Mouse (Mus musculus): ENCODE data around the gene Muc4. TPM values are rescaled to one million over a fixed set of nuclear protein-coding genes. Genes with fewer than 3 reads are reported as not detected.

The Muc4 gene
- polyA plus RNA-seq, 1 experiment = 0.02 TPM

- Histone ChIP-seq H3K4me3 (ENCODE audit: insufficient read depth, low read length) (no peak overlapping the region), H3K4me1 (ENCODE audit: control insufficient read depth, insufficient read depth, low read length) (no peaks in the 10 kb centered on the region), H3K27ac (ENCODE audit: insufficient read depth, low read length) (no peak overlapping the region)
- TF ChIP-seq CTCF (IDR thresholded peaks at IDR 0.05; ENCODE audit: extremely low read depth, insufficient read depth, low read length) = no peak
- TF ChIP-seq POLR2A (IDR thresholded peaks at IDR 0.05; ENCODE audit: extremely low read depth, insufficient read depth, low read length) = no peak
Observed at GRCm38 (mm10) chr16:32705606-32706005, 30.1 kb upstream of the Muc4 start.

GRCm38 (mm10) chr16:32707111-32707823, 28.4 kb upstream of the Muc4 start:
- TF ChIP-seq POLR2A (IDR thresholded peaks at IDR 0.05; ENCODE audit: extremely low read depth, insufficient read depth, low read length) = no peak
- no peak for TF ChIP-seq CTCF (IDR thresholded peaks at IDR 0.05; ENCODE audit: extremely low read depth, insufficient read depth, low read length)
- Histone ChIP-seq H3K4me3 (ENCODE audit: insufficient read depth, low read length) (no peak overlapping the region), H3K27ac (ENCODE audit: insufficient read depth, low read length) (no peak overlapping the region), H3K4me1 (ENCODE audit: control insufficient read depth, insufficient read depth, low read length) (no peaks in the 10 kb centered on the region)

- no peaks in the 10 kb centered on the region for H3K4me1 ChIP-seq (ENCODE audit: control insufficient read depth, insufficient read depth, low read length)
- no peak overlapping the region for H3K27ac ChIP-seq (ENCODE audit: insufficient read depth, low read length)
- TF ChIP-seq CTCF (IDR thresholded peaks at IDR 0.05; ENCODE audit: extremely low read depth, insufficient read depth, low read length) = no peak
- no peak for TF ChIP-seq POLR2A (IDR thresholded peaks at IDR 0.05; ENCODE audit: extremely low read depth, insufficient read depth, low read length)
- H3K4me3 ChIP-seq (ENCODE audit: insufficient read depth, low read length) = no peak overlapping the region
Observed at GRCm38 (mm10) chr16:32707824-32708456, 27.7 kb upstream of the Muc4 start.

- TF ChIP-seq POLR2A (IDR thresholded peaks at IDR 0.05; ENCODE audit: extremely low read depth, insufficient read depth, low read length) = no peak
- no peak for TF ChIP-seq CTCF (IDR thresholded peaks at IDR 0.05; ENCODE audit: extremely low read depth, insufficient read depth, low read length)
- H3K4me1 ChIP-seq (ENCODE audit: control insufficient read depth, insufficient read depth, low read length) = no peaks in the 10 kb centered on the region
- H3K27ac ChIP-seq (ENCODE audit: insufficient read depth, low read length) = no peak overlapping the region
- H3K4me3 ChIP-seq (ENCODE audit: insufficient read depth, low read length) = no peak overlapping the region
Observed at GRCm38 (mm10) chr16:32708457-32709033, 27.1 kb upstream of the Muc4 start.

- Histone ChIP-seq H3K27ac (ENCODE audit: insufficient read depth, low read length) (no peak overlapping the region), H3K4me3 (ENCODE audit: insufficient read depth, low read length) (no peak overlapping the region), H3K4me1 (ENCODE audit: control insufficient read depth, insufficient read depth, low read length) (no peaks in the 10 kb centered on the region)
- no peak for TF ChIP-seq POLR2A (IDR thresholded peaks at IDR 0.05; ENCODE audit: extremely low read depth, insufficient read depth, low read length)
- no peak for TF ChIP-seq CTCF (IDR thresholded peaks at IDR 0.05; ENCODE audit: extremely low read depth, insufficient read depth, low read length)
Observed at GRCm38 (mm10) chr16:32709116-32709515, 26.6 kb upstream of the Muc4 start.

- no peak for TF ChIP-seq CTCF (IDR thresholded peaks at IDR 0.05; ENCODE audit: extremely low read depth, insufficient read depth, low read length)
- no peak for TF ChIP-seq POLR2A (IDR thresholded peaks at IDR 0.05; ENCODE audit: extremely low read depth, insufficient read depth, low read length)
- H3K4me3 ChIP-seq (ENCODE audit: insufficient read depth, low read length) = no peak overlapping the region
- H3K4me1 ChIP-seq (ENCODE audit: control insufficient read depth, insufficient read depth, low read length) = no peaks in the 10 kb centered on the region
- H3K27ac ChIP-seq (ENCODE audit: insufficient read depth, low read length) = no peak overlapping the region
Observed at GRCm38 (mm10) chr16:32710426-32711070, 25.1 kb upstream of the Muc4 start.

- H3K4me1 ChIP-seq (ENCODE audit: control insufficient read depth, insufficient read depth, low read length) = no peaks in the 10 kb centered on the region
- H3K27ac ChIP-seq (ENCODE audit: insufficient read depth, low read length) = no peak overlapping the region
- TF ChIP-seq POLR2A (IDR thresholded peaks at IDR 0.05; ENCODE audit: extremely low read depth, insufficient read depth, low read length) (no peak), CTCF (IDR thresholded peaks at IDR 0.05; ENCODE audit: extremely low read depth, insufficient read depth, low read length) (no peak)
- no peak overlapping the region for H3K4me3 ChIP-seq (ENCODE audit: insufficient read depth, low read length)
Observed at GRCm38 (mm10) chr16:32712202-32712601, 23.5 kb upstream of the Muc4 start.

- Histone ChIP-seq H3K27ac (ENCODE audit: insufficient read depth, low read length) (no peak overlapping the region), H3K4me3 (ENCODE audit: insufficient read depth, low read length) (no peak overlapping the region), H3K4me1 (ENCODE audit: control insufficient read depth, insufficient read depth, low read length) (no peaks in the 10 kb centered on the region)
- no peak for TF ChIP-seq CTCF (IDR thresholded peaks at IDR 0.05; ENCODE audit: extremely low read depth, insufficient read depth, low read length)
- no peak for TF ChIP-seq POLR2A (IDR thresholded peaks at IDR 0.05; ENCODE audit: extremely low read depth, insufficient read depth, low read length)
Observed at GRCm38 (mm10) chr16:32713556-32713955, 22.1 kb upstream of the Muc4 start.

GRCm38 (mm10) chr16:32715364-32715763, 20.3 kb upstream of the Muc4 start:
- no peak overlapping the region for H3K4me3 ChIP-seq (ENCODE audit: insufficient read depth, low read length)
- no peak overlapping the region for H3K27ac ChIP-seq (ENCODE audit: insufficient read depth, low read length)
- no peaks in the 10 kb centered on the region for H3K4me1 ChIP-seq (ENCODE audit: control insufficient read depth, insufficient read depth, low read length)
- TF ChIP-seq POLR2A (IDR thresholded peaks at IDR 0.05; ENCODE audit: extremely low read depth, insufficient read depth, low read length) (no peak), CTCF (IDR thresholded peaks at IDR 0.05; ENCODE audit: extremely low read depth, insufficient read depth, low read length) (peak; percentile 28)

Measured in cortical plate, adult 2 months (tissue).